Mouse (Mus musculus) embryonic fibroblast, embryonic 13.5 days (primary cell): ENCODE data around the gene AL607142.1.

Experiments
- CTCF ChIP-seq: IDR thresholded peaks from 2 replicates; pipeline ENCODE4 v1.5.1; 2011; ENCODE audit warnings: mild to moderate bottlenecking, control low read depth, low read length, moderate library complexity, borderline replicate concordance; ENCODE audit not compliant: insufficient read depth
- POLR2A ChIP-seq: IDR thresholded peaks from 2 replicates; pipeline ENCODE4 v1.6.1; 2011; ENCODE audit warnings: low read depth, mild to moderate bottlenecking, control low read depth, low read length, moderate library complexity

DNA sequence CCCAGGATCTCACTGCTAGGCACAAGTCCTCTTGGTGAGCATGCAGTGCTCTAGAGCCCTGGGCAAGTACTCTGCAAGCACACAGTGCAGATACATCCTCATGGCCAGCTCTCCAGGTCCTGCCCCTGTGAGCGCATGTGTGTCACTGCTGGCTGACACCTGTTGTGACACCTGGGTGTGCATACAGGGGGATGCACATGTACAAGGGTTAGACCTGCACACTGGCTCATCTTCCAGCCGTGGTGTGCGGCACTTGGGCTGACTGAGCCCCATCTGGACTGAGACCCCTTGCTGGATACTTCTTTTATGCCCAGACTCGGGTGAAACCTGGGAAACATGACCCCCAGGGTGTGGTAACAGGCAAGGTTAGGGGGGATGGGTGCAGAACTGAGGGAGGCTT is 16.5 kb upstream of the AL607142.1 start:
- TF ChIP-seq CTCF (no peak), POLR2A (no peak)
